Mouse (Mus musculus): ENCODE data around the gene Zfp292. TPM values are rescaled to one million over a fixed set of nuclear protein-coding genes. Genes with fewer than 3 reads are reported as not detected.
"Not testable (repeated sequence)": the region's sequence is repeated elsewhere in the genome, so short reads cannot be mapped to it uniquely, and the experiment has no call there.

The Zfp292 gene
- polyA plus RNA-seq, 1 experiment from 2014 or later: 25.1 TPM

GRCm38 (mm10) chr4:34905396-34905795 lies 22.6 kb upstream of the Zfp292 start:
- Histone ChIP-seq H3K27ac (ENCODE audit: low read depth) (no peak overlapping the region), H3K27me3 (replicated peaks; ENCODE audit: control insufficient read depth, insufficient read depth, low read length) (no peaks in the 10 kb centered on the region), H3K4me2 (ENCODE audit: low read length) (no peak overlapping the region), H3K36me3 (ENCODE audit: control insufficient read depth, insufficient read depth, low read length) (no peaks in the 10 kb centered on the region), H3K9me3 (ENCODE audit: control insufficient read depth, low read length) (no peaks in the 10 kb centered on the region), H3K4me3 (ENCODE audit: low read depth, low read length) (no peak overlapping the region), H3K9ac (ENCODE audit: low read length) (no peak overlapping the region), H3K4me1 (replicated peaks; ENCODE audit: control insufficient read depth, insufficient read depth, low read length) (no peaks in the 10 kb centered on the region; the same call in 1 of the 2 replicates)
- DNase-seq (ENCODE audit: low spot score) (no peak), ATAC-seq (replicated peaks; ENCODE audit: low FRiP score, low TSS enrichment, low read depth) (no peak)
- WGBS: 70% methylated on average over 5 of the region's 5 CpGs

GRCm38 (mm10) chr4:34901582-34901981 lies 18.8 kb upstream of the Zfp292 start:
- ATAC-seq (replicated peaks; ENCODE audit: low FRiP score, low TSS enrichment, low read depth): not testable (repeated sequence)

GRCm38 (mm10) chr4:34901166-34901565 lies 18.4 kb upstream of the Zfp292 start:
- 73% methylated on average over 4 of the region's 4 CpGs for WGBS
- no peak overlapping the region for H3K9ac ChIP-seq (ENCODE audit: low read length)
- H3K4me2 ChIP-seq (ENCODE audit: low read length): no peak overlapping the region
- no peak overlapping the region for H3K4me3 ChIP-seq (ENCODE audit: low read depth, low read length)
- no peak overlapping the region for H3K27ac ChIP-seq (ENCODE audit: low read depth)
- no peaks in the 10 kb centered on the region for H3K9me3 ChIP-seq (ENCODE audit: control insufficient read depth, low read length)
- no peak for ATAC-seq (replicated peaks; ENCODE audit: low FRiP score, low TSS enrichment, low read depth)
- no peak for DNase-seq (ENCODE audit: low spot score)
- H3K4me1 ChIP-seq (replicated peaks; ENCODE audit: control insufficient read depth, insufficient read depth, low read length): no peaks in the 10 kb centered on the region; the same call in 1 of the 2 replicates
- no peaks in the 10 kb centered on the region for H3K36me3 ChIP-seq (ENCODE audit: control insufficient read depth, insufficient read depth, low read length)
- H3K27me3 ChIP-seq (replicated peaks; ENCODE audit: control insufficient read depth, insufficient read depth, low read length): no peaks in the 10 kb centered on the region

More at GRCm38 (mm10) chr4:34901582-34901981, 18.8 kb upstream of the Zfp292 start:
- not testable (repeated sequence) for H3K9ac ChIP-seq (ENCODE audit: low read length); H3K9me3 ChIP-seq (ENCODE audit: control insufficient read depth, low read length); H3K27me3 ChIP-seq (replicated peaks; ENCODE audit: control insufficient read depth, insufficient read depth, low read length); H3K4me2 ChIP-seq (ENCODE audit: low read length); H3K4me1 ChIP-seq (replicated peaks; ENCODE audit: control insufficient read depth, insufficient read depth, low read length); H3K36me3 ChIP-seq (ENCODE audit: control insufficient read depth, insufficient read depth, low read length); H3K4me3 ChIP-seq (ENCODE audit: low read depth, low read length); H3K27ac ChIP-seq (ENCODE audit: low read depth); DNase-seq (ENCODE audit: low spot score)
- WGBS: 43% methylated on average over 3 of the region's 3 CpGs

- no peak overlapping the region for H3K9ac ChIP-seq (ENCODE audit: low read length)
- H3K27me3 ChIP-seq (replicated peaks; ENCODE audit: control insufficient read depth, insufficient read depth, low read length): no peaks in the 10 kb centered on the region
- 39% methylated on average over 9 of the region's 9 CpGs for WGBS
- no peaks in the 10 kb centered on the region for H3K9me3 ChIP-seq (ENCODE audit: control insufficient read depth, low read length)
- H3K27ac ChIP-seq (ENCODE audit: low read depth): no peak overlapping the region
- no peaks in the 10 kb centered on the region for H3K36me3 ChIP-seq (ENCODE audit: control insufficient read depth, insufficient read depth, low read length)
- ATAC-seq (replicated peaks; ENCODE audit: low FRiP score, low TSS enrichment, low read depth): no peak
- no peak overlapping the region for H3K4me2 ChIP-seq (ENCODE audit: low read length)
- no peak for DNase-seq (ENCODE audit: low spot score)
- no peak overlapping the region for H3K4me3 ChIP-seq (ENCODE audit: low read depth, low read length)
- no peaks in the 10 kb centered on the region; the same call in 1 of the 2 replicates for H3K4me1 ChIP-seq (replicated peaks; ENCODE audit: control insufficient read depth, insufficient read depth, low read length)
Measured at GRCm38 (mm10) chr4:34900155-34900554, 17.4 kb upstream of the Zfp292 start.

GRCm38 (mm10) chr4:34899322-34899721 lies 16.6 kb upstream of the Zfp292 start:
- no peak for ATAC-seq (replicated peaks; ENCODE audit: low FRiP score, low TSS enrichment, low read depth)

GRCm38 (mm10) chr4:34898497-34898896 lies 15.7 kb upstream of the Zfp292 start:
- Histone ChIP-seq H3K27ac (ENCODE audit: low read depth) (no peak overlapping the region), H3K4me3 (ENCODE audit: low read depth, low read length) (no peak overlapping the region), H3K4me1 (replicated peaks; ENCODE audit: control insufficient read depth, insufficient read depth, low read length) (no peaks in the 10 kb centered on the region; the same call in 1 of the 2 replicates), H3K36me3 (ENCODE audit: control insufficient read depth, insufficient read depth, low read length) (no peaks in the 10 kb centered on the region), H3K9ac (ENCODE audit: low read length) (no peak overlapping the region), H3K9me3 (ENCODE audit: control insufficient read depth, low read length) (no peaks in the 10 kb centered on the region), H3K27me3 (replicated peaks; ENCODE audit: control insufficient read depth, insufficient read depth, low read length) (no peaks in the 10 kb centered on the region), H3K4me2 (ENCODE audit: low read length) (no peak overlapping the region)
- no peak for DNase-seq (ENCODE audit: low spot score)
- 72% methylated on average over 2 of the region's 2 CpGs for WGBS
- ATAC-seq (replicated peaks; ENCODE audit: low FRiP score, low TSS enrichment, low read depth): no peak

More at GRCm38 (mm10) chr4:34899322-34899721, 16.6 kb upstream of the Zfp292 start:
- Histone ChIP-seq H3K4me3 (ENCODE audit: low read depth, low read length) (no peak overlapping the region), H3K27ac (ENCODE audit: low read depth) (no peak overlapping the region), H3K4me2 (ENCODE audit: low read length) (no peak overlapping the region), H3K27me3 (replicated peaks; ENCODE audit: control insufficient read depth, insufficient read depth, low read length) (no peaks in the 10 kb centered on the region), H3K4me1 (replicated peaks; ENCODE audit: control insufficient read depth, insufficient read depth, low read length) (no peaks in the 10 kb centered on the region; the same call in 1 of the 2 replicates), H3K9ac (ENCODE audit: low read length) (no peak overlapping the region), H3K9me3 (ENCODE audit: control insufficient read depth, low read length) (no peaks in the 10 kb centered on the region), H3K36me3 (ENCODE audit: control insufficient read depth, insufficient read depth, low read length) (no peaks in the 10 kb centered on the region)
- 90% methylated on average over 1 of the region's 1 CpGs for WGBS
- no peak for DNase-seq (ENCODE audit: low spot score)

GRCm38 (mm10) chr4:34893479-34893878 lies 10.7 kb upstream of the Zfp292 start, which contains the start of gene Cga:
Cga (plus strand) TSS chr4:34893779.
- DNase-seq (ENCODE audit: low spot score): no peak
- ATAC-seq (replicated peaks; ENCODE audit: low FRiP score, low TSS enrichment, low read depth): no peak
- Histone ChIP-seq H3K36me3 (ENCODE audit: control insufficient read depth, insufficient read depth, low read length) (no peaks in the 10 kb centered on the region), H3K27me3 (replicated peaks; ENCODE audit: control insufficient read depth, insufficient read depth, low read length) (peaks cover 5% of the 10 kb centered on the region), H3K9ac (ENCODE audit: low read length) (no peak within 1 kb of the TSS), H3K4me2 (ENCODE audit: low read length) (no peak within 1 kb of the TSS), H3K4me3 (ENCODE audit: low read depth, low read length) (no peak within 1 kb of the TSS), H3K4me1 (replicated peaks; ENCODE audit: control insufficient read depth, insufficient read depth, low read length) (0 out of 2 replicates have a peak, but pooled peaks cover 4% of the 10 kb centered on the region), H3K9me3 (ENCODE audit: control insufficient read depth, low read length) (no peaks in the 10 kb centered on the region), H3K27ac (ENCODE audit: low read depth) (no peak within 1 kb of the TSS)
- WGBS: 77% methylated on average over 1 of the region's 1 CpGs

GRCm38 (mm10) chr4:34889812-34890185 lies 7.0 kb upstream of the Zfp292 start:
- no peak overlapping the region for H3K27ac ChIP-seq (ENCODE audit: low read depth)
- no peaks in the 10 kb centered on the region for H3K36me3 ChIP-seq (ENCODE audit: control insufficient read depth, insufficient read depth, low read length)
- peaks cover 17% of the 10 kb centered on the region for H3K4me1 ChIP-seq (replicated peaks; ENCODE audit: control insufficient read depth, insufficient read depth, low read length)
- H3K9ac ChIP-seq (ENCODE audit: low read length): no peak overlapping the region
- 21% methylated on average over 2 of the region's 2 CpGs for WGBS
- H3K27me3 ChIP-seq (replicated peaks; ENCODE audit: control insufficient read depth, insufficient read depth, low read length): peaks cover 5% of the 10 kb centered on the region
- ATAC-seq (replicated peaks; ENCODE audit: low FRiP score, low TSS enrichment, low read depth) (peak; percentile 24; the same call in 1 of the 2 replicates), DNase-seq (ENCODE audit: low spot score) (no peak)
- H3K4me3 ChIP-seq (ENCODE audit: low read depth, low read length): no peak overlapping the region
- H3K4me2 ChIP-seq (ENCODE audit: low read length): no peak overlapping the region
- no peaks in the 10 kb centered on the region for H3K9me3 ChIP-seq (ENCODE audit: control insufficient read depth, low read length)

GRCm38 (mm10) chr4:34889101-34889811 lies 6.5 kb upstream of the Zfp292 start:
- H3K4me3 ChIP-seq (ENCODE audit: low read depth, low read length): no peak overlapping the region
- WGBS: 6% methylated on average over 15 of the region's 15 CpGs
- H3K36me3 ChIP-seq (ENCODE audit: control insufficient read depth, insufficient read depth, low read length): no peaks in the 10 kb centered on the region
- H3K27me3 ChIP-seq (replicated peaks; ENCODE audit: control insufficient read depth, insufficient read depth, low read length): peaks cover 5% of the 10 kb centered on the region
- ATAC-seq (replicated peaks; ENCODE audit: low FRiP score, low TSS enrichment, low read depth) (peak; percentile 59), DNase-seq (ENCODE audit: low spot score) (no peak)
- H3K4me1 ChIP-seq (replicated peaks; ENCODE audit: control insufficient read depth, insufficient read depth, low read length): peaks cover 17% of the 10 kb centered on the region
- H3K9me3 ChIP-seq (ENCODE audit: control insufficient read depth, low read length): no peaks in the 10 kb centered on the region
- no peak overlapping the region for H3K9ac ChIP-seq (ENCODE audit: low read length)
- no peak overlapping the region for H3K27ac ChIP-seq (ENCODE audit: low read depth)
- H3K4me2 ChIP-seq (ENCODE audit: low read length): no peak overlapping the region

Measured in intestine, embryonic 14.5 days (tissue).